Mouse (Mus musculus) embryonic facial prominence, embryonic 11.5 days (tissue): Measurements from ENCODE around the gene Hamp. TPM values are rescaled to one million over a fixed set of nuclear protein-coding genes. Genes with fewer than 3 reads are reported as not detected.

ENCODE experiments used
- ATAC-seq: fragments of 200-750 bp; cut with Nextera tagmentation; replicated peaks from 2 replicates; pipeline ENCODE4 v1.8.0; 2017; ENCODE audit warnings: low read depth; ENCODE audit not compliant: insufficient number of reproducible peaks, low FRiP score, low TSS enrichment
- DNase-seq: peaks from one replicate; pipeline ENCODE4 v3.0.0-alpha.2; 2015; ENCODE audit warnings: low spot score
- H3K27ac ChIP-seq: fragments of 300-500 bp; sonication (generic); replicated peaks from 2 replicates; pipeline ENCODE4 v1.5.1; 2014; ENCODE audit warnings: mild to moderate bottlenecking, low read depth, low read length, control low read depth
- H3K27me3 ChIP-seq: fragments of 300-500 bp; sonication (generic); 2 replicates; pipeline ENCODE4 v1.6.1; 2014; ENCODE audit warnings: mild to moderate bottlenecking, low read length, moderate library complexity, mixed read lengths; ENCODE audit not compliant: control insufficient read depth, insufficient read depth
- H3K36me3 ChIP-seq: fragments of 300-500 bp; sonication (generic); replicated peaks from 2 replicates; pipeline ENCODE4 v1.6.1; 2014; ENCODE audit warnings: low read depth, mild to moderate bottlenecking, low read length, moderate library complexity, mixed read lengths; ENCODE audit not compliant: control insufficient read depth, insufficient read depth
- H3K4me1 ChIP-seq: fragments of 300-500 bp; sonication (generic); 2 replicates; pipeline ENCODE4 v1.6.1; 2014; ENCODE audit warnings: low read length, mixed read lengths; ENCODE audit not compliant: control insufficient read depth, insufficient read depth
- H3K4me2 ChIP-seq: fragments of 300-500 bp; sonication (generic); 2 replicates; pipeline ENCODE4 v1.6.1; 2014; ENCODE audit warnings: low read depth, mild to moderate bottlenecking, control low read depth, low read length, moderate library complexity
- H3K4me3 ChIP-seq: fragments of 300-500 bp; sonication (generic); 2 replicates; pipeline ENCODE4 v1.5.1; 2014; ENCODE audit warnings: low read depth, low read length, control low read depth
- H3K9ac ChIP-seq: fragments of 300-500 bp; sonication (generic); replicated peaks from 2 replicates; pipeline ENCODE4 v1.6.1; 2014; ENCODE audit warnings: mild to moderate bottlenecking, control low read depth, low read length
- H3K9me3 ChIP-seq: fragments of 300-500 bp; sonication (generic); replicated peaks from 2 replicates; pipeline ENCODE4 v1.6.1; 2016; ENCODE audit warnings: mild to moderate bottlenecking, low read length, inconsistent platforms, mixed read lengths; ENCODE audit not compliant: control insufficient read depth
- WGBS: fragments of 180-500 bp; shearing (Covaris S2); extraction: QIAGEN DNeasy Blood & Tissue Kit; methylation state at CpG from one replicate; pipeline ENCODE4 v1.1.7; 2014; 5-methylcytosine and 5-hydroxymethylcytosine counted together
- polyA plus RNA-seq: library from polyadenylated mRNA; unstranded; fragments of >200 nt; fragmentation: Nextera tagmentation; extraction: Ambion mirVana; gene quantifications from 2 replicates; pipeline ENCODE4 v1.2.1, GENCODE M21; 2014

The Hamp gene
- polyA plus RNA-seq, 1 experiment from 2014 or later: not detected

- no peak overlapping the region for H3K4me3 ChIP-seq
These were observed 27.1 kb downstream of the Hamp start for GRCm38 (mm10) chr7:30916713-30917112.

GRCm38 (mm10) chr7:30914732-30915131 lies 29.1 kb downstream of the Hamp start, which contains the start of gene Mag:
Gene Mag, minus strand, starts transcription at chr7:30914873.
- Histone ChIP-seq H3K4me1 (no peaks in the 10 kb centered on the region), H3K27me3 (no peaks in the 10 kb centered on the region), H3K9me3 (no peaks in the 10 kb centered on the region), H3K27ac (no peak within 1 kb of the TSS), H3K9ac (no peak within 1 kb of the TSS), H3K4me3 (no peak within 1 kb of the TSS), H3K4me2 (no peak within 1 kb of the TSS), H3K36me3 (no peaks in the 10 kb centered on the region)
- DNase-seq: no peak
- no peak for ATAC-seq
- WGBS: 75% methylated on average over 8 of the region's 8 CpGs

More at GRCm38 (mm10) chr7:30916713-30917112, 27.1 kb downstream of the Hamp start:
- no peaks in the 10 kb centered on the region for H3K9me3 ChIP-seq
- no peaks in the 10 kb centered on the region for H3K4me1 ChIP-seq
- ATAC-seq (no peak), DNase-seq (no peak)
- H3K36me3 ChIP-seq: no peaks in the 10 kb centered on the region
- no peak overlapping the region for H3K27ac ChIP-seq
- 25% methylated on average over 6 of the region's 6 CpGs for WGBS
- no peak overlapping the region for H3K9ac ChIP-seq
- no peak overlapping the region for H3K4me2 ChIP-seq
- H3K27me3 ChIP-seq: no peaks in the 10 kb centered on the region

GRCm38 (mm10) chr7:30909773-30910172 lies 34.1 kb downstream of the Hamp start:
- H3K27ac ChIP-seq: no peak overlapping the region
- DNase-seq: no peak
- H3K9me3 ChIP-seq: no peaks in the 10 kb centered on the region
- H3K4me1 ChIP-seq: no peaks in the 10 kb centered on the region; the same call in 1 of the 2 replicates
- WGBS: 85% methylated on average over 6 of the region's 6 CpGs
- no peaks in the 10 kb centered on the region for H3K27me3 ChIP-seq
- H3K9ac ChIP-seq: no peak overlapping the region
- H3K4me2 ChIP-seq: no peak overlapping the region
- no peak overlapping the region for H3K4me3 ChIP-seq
- no peak for ATAC-seq
- H3K36me3 ChIP-seq: no peaks in the 10 kb centered on the region

- H3K27ac ChIP-seq: no peak overlapping the region
- DNase-seq (no peak), ATAC-seq (no peak; the same call in 1 of the 2 replicates)
- no peaks in the 10 kb centered on the region for H3K27me3 ChIP-seq
- 22% methylated on average over 16 of the region's 17 CpGs for WGBS
- no peaks in the 10 kb centered on the region for H3K9me3 ChIP-seq
- no peaks in the 10 kb centered on the region for H3K36me3 ChIP-seq
- H3K4me3 ChIP-seq: peak overlapping the region; percentile 25
- H3K4me1 ChIP-seq: no peaks in the 10 kb centered on the region; the same call in 1 of the 2 replicates
- no peak overlapping the region for H3K9ac ChIP-seq
- H3K4me2 ChIP-seq: peak overlapping the region; percentile 58
These were observed 34.8 kb downstream of the Hamp start for GRCm38 (mm10) chr7:30908992-30909431.

- Histone ChIP-seq H3K4me3 (peak overlapping the region; percentile 25), H3K27me3 (no peaks in the 10 kb centered on the region), H3K9me3 (no peaks in the 10 kb centered on the region), H3K4me2 (peak overlapping the region; percentile 58), H3K4me1 (no peaks in the 10 kb centered on the region; the same call in 1 of the 2 replicates), H3K27ac (no peak overlapping the region), H3K36me3 (no peaks in the 10 kb centered on the region), H3K9ac (no peak overlapping the region)
- DNase-seq (peak; percentile 79), ATAC-seq (peak; percentile 69)
- WGBS: 3% methylated on average over 26 of the region's 26 CpGs
These were observed 35.4 kb downstream of the Hamp start for GRCm38 (mm10) chr7:30908277-30908991.

GRCm38 (mm10) chr7:30904042-30904441 lies 39.8 kb downstream of the Hamp start:
- no peak overlapping the region for H3K27ac ChIP-seq
- DNase-seq: no peak
- no peak overlapping the region for H3K9ac ChIP-seq
- WGBS: 56% methylated on average over 4 of the region's 4 CpGs
- H3K27me3 ChIP-seq: no peaks in the 10 kb centered on the region
- no peaks in the 10 kb centered on the region; the same call in 1 of the 2 replicates for H3K4me1 ChIP-seq
- no peaks in the 10 kb centered on the region for H3K36me3 ChIP-seq
- H3K4me3 ChIP-seq: no peak overlapping the region
- ATAC-seq: no peak
- H3K4me2 ChIP-seq: no peak overlapping the region
- H3K9me3 ChIP-seq: no peaks in the 10 kb centered on the region

GRCm38 (mm10) chr7:30895217-30895616 lies 48.6 kb downstream of the Hamp start:
- DNase-seq (no peak), ATAC-seq (no peak)
- H3K36me3 ChIP-seq: no peaks in the 10 kb centered on the region
- no peak overlapping the region for H3K4me2 ChIP-seq
- no peaks in the 10 kb centered on the region for H3K9me3 ChIP-seq
- 91% methylated on average over 3 of the region's 3 CpGs for WGBS
- H3K4me1 ChIP-seq: no peaks in the 10 kb centered on the region
- no peak overlapping the region for H3K9ac ChIP-seq
- H3K4me3 ChIP-seq: no peak overlapping the region
- H3K27ac ChIP-seq: no peak overlapping the region
- H3K27me3 ChIP-seq: no peaks in the 10 kb centered on the region

- no peak overlapping the region for H3K4me3 ChIP-seq
- no peak for DNase-seq
- H3K27ac ChIP-seq: no peak overlapping the region
- no peaks in the 10 kb centered on the region for H3K27me3 ChIP-seq
- no peak overlapping the region for H3K9ac ChIP-seq
- no peak overlapping the region for H3K4me2 ChIP-seq
- WGBS: 48% methylated on average over 3 of the region's 3 CpGs
- no peaks in the 10 kb centered on the region for H3K36me3 ChIP-seq
- no peak for ATAC-seq
- H3K4me1 ChIP-seq: no peaks in the 10 kb centered on the region
- no peaks in the 10 kb centered on the region for H3K9me3 ChIP-seq
These were observed 51.3 kb downstream of the Hamp start for GRCm38 (mm10) chr7:30892515-30892914.
